Mouse (Mus musculus) layer of hippocampus, postnatal 25 days (tissue): ENCODE measurements at regions not wholly inside any gene's neighbourhood (a gene's known extent, or its start where the extent isn't known, plus 50 kb on each side); places are given as distances from the start of the nearest gene placed in this dataset.
A peak's percentile ranks its signal among the peaks of the same experiment; 100 is the strongest.

Experiments
- DNase-seq, 2 experiments: peaks; one replicate each; pipeline ENCODE4 v3.0.0; 2022; ENCODE audit warnings: mixed read lengths in 2 of 2, low spot score in 1 of 2; ENCODE audit errors: extremely low spot score in 1 of 2

- no peak for DNase-seq
Measured at GRCm38 (mm10) chr4:103421541-103421951, 107.9 kb downstream of the Oma1 start.

GRCm38 (mm10) chr4:103441383-103441782, 127.8 kb downstream of the Oma1 start:
- DNase-seq, result no peak

GRCm38 (mm10) chr4:103441955-103442354, 128.3 kb downstream of the Oma1 start:
- no peak for DNase-seq

GRCm38 (mm10) chr4:103449276-103449675, 135.7 kb downstream of the Oma1 start:
- DNase-seq, result no peak

- no peak for DNase-seq
Measured at GRCm38 (mm10) chr4:103450121-103450520, 136.5 kb downstream of the Oma1 start.

GRCm38 (mm10) chr4:103455458-103455857, 141.8 kb downstream of the Oma1 start:
- DNase-seq, result no peak

GRCm38 (mm10) chr4:103466019-103466589, 152.5 kb downstream of the Oma1 start:
- no peak for DNase-seq

- DNase-seq, result no peak
Measured at GRCm38 (mm10) chr4:103475596-103475995, 143.6 kb upstream of the Dab1 start.

- DNase-seq, result no peak
Measured at GRCm38 (mm10) chr4:103486140-103486965, 132.8 kb upstream of the Dab1 start.

- peak; percentile 43 to 58 for DNase-seq
Measured at GRCm38 (mm10) chr4:103508435-103508834, 110.7 kb upstream of the Dab1 start.

- DNase-seq, result no peak
Measured at GRCm38 (mm10) chr4:103512901-103513300, 106.3 kb upstream of the Dab1 start.

GRCm38 (mm10) chr4:103521870-103522609, 97.1 kb upstream of the Dab1 start:
- DNase-seq, result no peak

- DNase-seq, result no peak
Measured at GRCm38 (mm10) chr4:103536534-103537265, 82.5 kb upstream of the Dab1 start.

GRCm38 (mm10) chr4:103540960-103541359, 78.2 kb upstream of the Dab1 start:
- DNase-seq, result no peak

GRCm38 (mm10) chr4:103547297-103547696, 71.9 kb upstream of the Dab1 start:
- DNase-seq, result no peak

- DNase-seq, result no peak
Measured at GRCm38 (mm10) chr4:103552476-103552875, 66.7 kb upstream of the Dab1 start.

- DNase-seq, result no peak
Measured at GRCm38 (mm10) chr4:103553188-103553587, 66.0 kb upstream of the Dab1 start.

- no peak for DNase-seq
Measured at GRCm38 (mm10) chr4:103554597-103554996, 64.6 kb upstream of the Dab1 start.
